Mouse (Mus musculus) lung, embryonic 14.5 days (tissue): ENCODE results near the gene Lrba. TPM values are rescaled to one million over a fixed set of nuclear protein-coding genes. Genes with fewer than 3 reads are reported as not detected.

Source experiments
- ATAC-seq: fragments of 200-750 bp; cut with Nextera tagmentation; 2 replicates; pipeline ENCODE4 v1.8.0; 2017; ENCODE audit warnings: mild to moderate bottlenecking, moderate TSS enrichment, moderate library complexity; ENCODE audit not compliant: insufficient read depth
- DNase-seq: peaks from one replicate; pipeline ENCODE4 v3.0.0-alpha.2; 2015
- H3K27ac ChIP-seq: fragments of 300-500 bp; sonication (generic); 2 replicates; pipeline ENCODE4 v1.5.1; 2014; ENCODE audit warnings: low read depth, mild to moderate bottlenecking, moderate library complexity
- H3K27me3 ChIP-seq: fragments of 300-500 bp; sonication (generic); 2 replicates; pipeline ENCODE4 v1.6.1; 2014; ENCODE audit warnings: low read length, control low read depth; ENCODE audit not compliant: insufficient read depth
- H3K36me3 ChIP-seq: fragments of 300-500 bp; sonication (generic); 2 replicates; pipeline ENCODE4 v1.6.1; 2014; ENCODE audit warnings: control low read depth; ENCODE audit not compliant: insufficient read depth
- H3K4me1 ChIP-seq: fragments of 300-500 bp; sonication (generic); 2 replicates; pipeline ENCODE4 v1.6.1; 2014; ENCODE audit warnings: antibody characterized with exemption, control low read depth; ENCODE audit not compliant: insufficient read depth
- H3K4me2 ChIP-seq: fragments of 300-500 bp; sonication (generic); 2 replicates; pipeline ENCODE4 v1.6.1; 2014; ENCODE audit warnings: mild to moderate bottlenecking
- H3K4me3 ChIP-seq: fragments of 300-500 bp; sonication (generic); 2 replicates; pipeline ENCODE4 v1.5.1; 2014; ENCODE audit warnings: low read depth, low read length
- H3K9ac ChIP-seq: fragments of 300-500 bp; sonication (generic); 2 replicates; pipeline ENCODE4 v1.6.1; 2014
- H3K9me3 ChIP-seq: fragments of 300-500 bp; sonication (generic); 2 replicates; pipeline ENCODE4 v1.6.1; 2016; ENCODE audit warnings: low read depth, low read length, control low read depth
- CTCF ChIP-seq: IDR thresholded peaks from 2 replicates; pipeline ENCODE4 v1.5.1; 2016; ENCODE audit warnings: antibody characterized with exemption, low read depth
- WGBS: fragments of 180-500 bp; shearing (Covaris S2); extraction: QIAGEN DNeasy Blood & Tissue Kit; methylation state at CpG from one replicate; pipeline ENCODE4 v1.1.7; 2014; 5-methylcytosine and 5-hydroxymethylcytosine counted together
- polyA plus RNA-seq: library from polyadenylated mRNA; unstranded; fragments of >200 nt; fragmentation: Nextera tagmentation; extraction: Ambion mirVana; gene quantifications from 2 replicates; pipeline ENCODE4 v1.2.1, GENCODE M21; 2014

Gene Lrba
- polyA plus RNA-seq, 1 experiment from 2014 or later: 5.5 TPM

GRCm38 (mm10) chr3:86253791-86254190 lies 29.3 kb downstream of the Lrba start:
- WGBS: 47% methylated on average over 1 of the region's 1 CpGs
- Histone ChIP-seq H3K9me3 (no peaks in the 10 kb centered on the region), H3K4me3 (no peak overlapping the region), H3K9ac (no peak overlapping the region), H3K4me2 (no peak overlapping the region), H3K27me3 (no peaks in the 10 kb centered on the region), H3K36me3 (no peaks in the 10 kb centered on the region), H3K27ac (peak overlapping the region; percentile 69), H3K4me1 (no peaks in the 10 kb centered on the region; the same call in 1 of the 2 replicates)
- ATAC-seq (no peak), DNase-seq (no peak)
- TF ChIP-seq CTCF: no peak

GRCm38 (mm10) chr3:86268074-86268702 lies 43.7 kb downstream of the Lrba start:
- 11% methylated on average over 1 of the region's 1 CpGs for WGBS
- no peak overlapping the region for H3K4me2 ChIP-seq
- H3K4me3 ChIP-seq: no peak overlapping the region
- no peak overlapping the region for H3K27ac ChIP-seq
- H3K27me3 ChIP-seq: no peaks in the 10 kb centered on the region
- ATAC-seq: 0 out of 2 replicates have a peak, but pooled peaks have one; percentile 44
- peak; percentile 77 for DNase-seq
- H3K9me3 ChIP-seq: no peaks in the 10 kb centered on the region
- no peaks in the 10 kb centered on the region for H3K36me3 ChIP-seq
- no peak overlapping the region for H3K9ac ChIP-seq
- peak; percentile 82 for TF ChIP-seq CTCF
- H3K4me1 ChIP-seq: no peaks in the 10 kb centered on the region

GRCm38 (mm10) chr3:86275651-86276050 lies 51.2 kb downstream of the Lrba start:
- H3K4me2 ChIP-seq: no peak overlapping the region
- H3K4me1 ChIP-seq: no peaks in the 10 kb centered on the region
- DNase-seq: no peak
- H3K9me3 ChIP-seq: no peaks in the 10 kb centered on the region
- ATAC-seq: no peak
- H3K36me3 ChIP-seq: no peaks in the 10 kb centered on the region
- no peak overlapping the region for H3K9ac ChIP-seq
- no peak overlapping the region for H3K27ac ChIP-seq
- 65% methylated on average over 1 of the region's 1 CpGs for WGBS
- H3K4me3 ChIP-seq: no peak overlapping the region
- H3K27me3 ChIP-seq: no peaks in the 10 kb centered on the region
- no peak for TF ChIP-seq CTCF

GRCm38 (mm10) chr3:86291326-86291725 lies 66.8 kb downstream of the Lrba start:
- peak; percentile 32 for DNase-seq

GRCm38 (mm10) chr3:86294866-86295265 lies 70.4 kb downstream of the Lrba start:
- H3K27ac ChIP-seq: no peak overlapping the region
- no peaks in the 10 kb centered on the region for H3K36me3 ChIP-seq
- no peak overlapping the region for H3K4me2 ChIP-seq
- no peaks in the 10 kb centered on the region for H3K27me3 ChIP-seq
- TF ChIP-seq CTCF: no peak
- H3K9me3 ChIP-seq: no peaks in the 10 kb centered on the region
- 80% methylated on average over 1 of the region's 1 CpGs for WGBS
- no peak for ATAC-seq
- no peak for DNase-seq
- no peaks in the 10 kb centered on the region for H3K4me1 ChIP-seq
- no peak overlapping the region for H3K9ac ChIP-seq
- no peak overlapping the region for H3K4me3 ChIP-seq

More at GRCm38 (mm10) chr3:86291326-86291725, 66.8 kb downstream of the Lrba start:
- Histone ChIP-seq H3K36me3 (no peaks in the 10 kb centered on the region), H3K9ac (no peak overlapping the region), H3K27ac (no peak overlapping the region), H3K4me2 (no peak overlapping the region), H3K27me3 (no peaks in the 10 kb centered on the region), H3K4me3 (no peak overlapping the region), H3K9me3 (no peaks in the 10 kb centered on the region), H3K4me1 (no peaks in the 10 kb centered on the region)
- no peak for ATAC-seq
- no peak for TF ChIP-seq CTCF
- WGBS: 46% methylated on average over 8 of the region's 8 CpGs

GRCm38 (mm10) chr3:86296214-86296613 lies 71.7 kb downstream of the Lrba start:
- Histone ChIP-seq H3K27ac (no peak overlapping the region), H3K4me3 (no peak overlapping the region), H3K9me3 (no peaks in the 10 kb centered on the region), H3K9ac (no peak overlapping the region), H3K27me3 (no peaks in the 10 kb centered on the region), H3K4me1 (no peaks in the 10 kb centered on the region), H3K4me2 (no peak overlapping the region), H3K36me3 (no peaks in the 10 kb centered on the region)
- ATAC-seq: no peak
- WGBS: 38% methylated on average over 8 of the region's 8 CpGs
- no peak for TF ChIP-seq CTCF
- DNase-seq: peak; percentile 4

- Histone ChIP-seq H3K27ac (no peak overlapping the region), H3K4me3 (no peak overlapping the region), H3K36me3 (no peaks in the 10 kb centered on the region), H3K4me1 (no peaks in the 10 kb centered on the region), H3K9ac (no peak overlapping the region), H3K27me3 (no peaks in the 10 kb centered on the region), H3K9me3 (no peaks in the 10 kb centered on the region), H3K4me2 (no peak overlapping the region)
- TF ChIP-seq CTCF: no peak
- DNase-seq (no peak), ATAC-seq (no peak)
- 64% methylated on average over 2 of the region's 2 CpGs for WGBS
Observed at GRCm38 (mm10) chr3:86308833-86309232, 84.4 kb downstream of the Lrba start.

GRCm38 (mm10) chr3:86310216-86310615 lies 85.7 kb downstream of the Lrba start:
- WGBS: 63% methylated on average over 5 of the region's 5 CpGs
- no peak overlapping the region for H3K4me3 ChIP-seq
- H3K4me1 ChIP-seq: no peaks in the 10 kb centered on the region
- no peak overlapping the region for H3K9ac ChIP-seq
- ATAC-seq (no peak), DNase-seq (no peak)
- no peaks in the 10 kb centered on the region for H3K27me3 ChIP-seq
- no peak overlapping the region for H3K27ac ChIP-seq
- no peaks in the 10 kb centered on the region for H3K9me3 ChIP-seq
- no peak overlapping the region for H3K4me2 ChIP-seq
- TF ChIP-seq CTCF: no peak
- no peaks in the 10 kb centered on the region for H3K36me3 ChIP-seq
